Mouse (Mus musculus): ENCODE data around the gene Nrn1. TPM values are rescaled to one million over a fixed set of nuclear protein-coding genes. Genes with fewer than 3 reads are reported as not detected.

Gene Nrn1
- 32.3 TPM for polyA plus RNA-seq (2017; shearing (Covaris generic))

DNA sequence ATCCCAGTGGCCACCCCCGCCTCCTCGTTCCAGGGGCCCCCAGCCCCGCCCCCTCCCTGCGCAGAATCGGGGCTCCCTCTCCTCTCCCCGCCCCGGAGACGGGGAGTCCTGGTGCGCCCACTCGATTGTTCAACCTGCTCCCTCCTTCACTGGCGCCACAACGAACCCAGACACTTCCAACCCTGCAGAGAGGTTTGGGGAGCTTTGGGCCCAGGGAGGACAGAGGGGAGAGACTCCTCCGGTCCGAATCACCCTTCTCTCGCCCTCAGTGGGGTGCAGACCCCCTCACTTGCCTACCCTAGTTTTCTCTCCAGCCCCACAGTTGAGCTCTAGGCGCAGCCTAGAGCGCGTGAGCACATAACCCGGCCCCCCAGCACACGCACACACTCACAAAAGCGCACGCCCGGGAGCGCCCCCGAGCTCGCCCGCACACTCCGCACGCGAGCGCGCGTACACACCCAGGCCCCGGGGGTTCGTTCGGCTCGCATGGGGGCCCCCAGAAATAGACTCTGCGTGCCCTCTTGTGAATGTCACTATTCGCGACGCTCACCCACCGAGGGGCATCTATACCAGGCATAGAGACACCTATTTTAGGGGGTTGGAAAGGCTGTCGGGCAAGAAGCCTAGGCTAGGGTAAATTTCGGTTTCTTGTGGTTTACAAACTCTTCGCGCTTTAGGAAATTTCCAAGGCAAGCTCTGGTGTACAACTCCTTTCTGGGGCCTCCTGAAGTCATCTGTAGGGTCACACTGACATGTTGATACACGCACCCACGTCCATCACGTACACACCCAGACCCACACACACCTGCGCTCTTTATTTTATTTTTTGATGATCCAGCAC, at the start of gene Nrn1:
TSS of gene Nrn1 (minus strand) at position 401 of the 841 bp plus-strand sequence.

Measured in CD4-positive, CD25-positive, alpha-beta regulatory T cell (primary cell).